Mouse (Mus musculus) monocyte, adult 5-6 weeks (primary cell): ENCODE results near the gene Grb2. TPM values are rescaled to one million over a fixed set of nuclear protein-coding genes. Genes with fewer than 3 reads are reported as not detected.

Source experiments
- ATAC-seq: fragments of 153-309, 156-312 bp; replicated peaks from 2 replicates; pipeline ENCODE4 v1.8.0; 2017; ENCODE audit warnings: mild to moderate bottlenecking; ENCODE audit not compliant: low TSS enrichment, insufficient number of reproducible peaks, severe bottlenecking, poor library complexity, low FRiP score
- total RNA-seq: library from RNA; stranded (forward); fragments of 200-1000, 200-491, 200-594 nt; gene quantifications from 3 replicates; pipeline ENCODE4 v1.2.3, GENCODE M21; 2017

Grb2 gene
- 28.1 to 56.7 TPM (median 47.2 TPM) in 3 replicates for total RNA-seq

DNA sequence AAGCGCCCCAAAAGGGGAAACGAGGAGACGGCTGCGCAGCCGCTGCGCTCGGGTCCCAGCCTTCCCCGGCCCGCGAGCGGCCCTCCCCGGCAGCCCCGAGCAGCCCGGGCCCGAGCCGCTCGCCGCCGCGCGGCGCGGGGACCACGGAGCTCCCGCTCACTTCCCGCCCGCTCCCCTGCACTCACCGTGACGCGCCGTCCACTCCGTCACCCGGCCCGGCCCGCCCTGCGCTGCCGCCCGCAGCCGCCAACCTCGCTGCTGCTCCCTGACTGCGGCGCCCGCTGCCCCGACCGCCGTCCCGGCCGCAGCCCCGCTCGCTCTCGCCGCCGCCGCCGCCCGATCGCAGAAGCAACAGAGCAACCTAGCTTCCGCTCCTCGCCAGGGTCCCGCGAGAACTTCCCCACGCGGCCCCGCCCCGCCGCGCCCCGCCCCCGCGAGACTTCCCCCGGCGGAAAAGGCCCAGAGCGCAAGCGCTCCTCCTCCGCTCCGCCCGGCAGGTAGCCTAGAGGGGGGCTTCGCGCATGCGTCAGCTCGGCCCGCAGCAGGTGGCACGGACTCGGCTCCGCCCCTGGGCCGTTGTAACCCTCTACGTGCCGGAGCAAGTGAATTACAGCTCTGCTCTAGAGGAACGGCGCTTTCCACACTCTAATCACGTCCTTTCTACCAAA is at the start of gene Grb2:
Gene Grb2 (minus strand): TSS at position 389 of the 668 bp plus-strand sequence.
- peak; percentile 79 for ATAC-seq

DNA sequence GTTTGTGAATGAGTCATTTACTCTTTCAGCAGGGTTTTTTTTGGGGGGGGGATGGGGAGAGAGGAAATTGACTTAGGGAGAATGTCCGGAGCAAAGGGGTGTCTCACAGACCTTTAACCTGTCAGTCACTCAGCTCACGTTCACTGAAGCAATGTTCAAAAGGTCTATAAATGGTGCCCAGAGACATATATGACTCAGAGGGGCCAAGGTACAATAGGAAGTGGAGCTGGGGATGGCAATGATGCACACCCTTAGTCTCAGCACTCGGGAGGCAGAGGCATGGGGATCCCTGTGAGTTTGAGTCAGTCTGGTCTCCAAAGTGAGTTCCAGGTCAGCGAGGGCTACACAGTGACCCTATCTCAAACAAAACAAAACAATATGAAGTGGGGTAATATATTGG is 45.1 kb upstream of the Grb2 start:
- no peak for ATAC-seq

DNA sequence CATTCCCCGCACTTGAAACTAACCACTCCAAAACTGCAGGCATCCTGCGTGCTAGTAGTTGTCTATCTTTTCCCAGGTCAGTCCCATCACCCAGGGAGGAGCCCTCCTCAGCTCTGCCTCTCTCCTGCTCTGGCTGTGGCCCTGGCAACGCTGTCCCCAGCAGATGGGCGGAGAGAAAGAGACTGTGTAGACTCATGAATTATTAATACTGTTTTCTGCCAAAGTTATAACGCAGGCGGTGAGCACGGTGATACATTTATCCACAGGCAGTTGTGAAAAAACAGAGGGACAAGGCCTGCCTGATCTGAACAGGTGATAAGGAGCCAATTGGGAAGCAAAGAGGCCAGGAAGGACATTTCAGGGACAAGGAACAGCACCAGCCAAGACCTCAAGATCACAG is 44.3 kb upstream of the Grb2 start:
- no peak for ATAC-seq

DNA sequence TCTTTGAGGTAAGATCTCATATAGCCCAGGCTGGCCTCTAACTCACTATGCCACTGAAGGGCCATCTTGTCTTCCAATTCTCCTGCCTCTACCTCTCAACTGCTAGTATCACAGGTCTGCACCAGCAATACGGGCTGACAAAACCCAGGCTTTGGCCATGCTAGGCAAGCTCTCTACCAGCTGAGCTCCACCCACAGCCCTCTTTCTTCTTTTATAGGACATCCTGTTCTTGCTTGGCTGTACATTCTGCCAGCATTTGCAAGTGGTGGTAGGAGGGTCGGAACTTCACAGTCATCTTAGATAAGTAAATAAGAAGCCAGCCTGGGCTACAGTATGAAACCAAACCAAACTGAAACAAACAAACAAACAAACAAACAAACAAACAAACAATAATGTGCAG is 43.3 kb upstream of the Grb2 start:
- no peak for ATAC-seq

DNA sequence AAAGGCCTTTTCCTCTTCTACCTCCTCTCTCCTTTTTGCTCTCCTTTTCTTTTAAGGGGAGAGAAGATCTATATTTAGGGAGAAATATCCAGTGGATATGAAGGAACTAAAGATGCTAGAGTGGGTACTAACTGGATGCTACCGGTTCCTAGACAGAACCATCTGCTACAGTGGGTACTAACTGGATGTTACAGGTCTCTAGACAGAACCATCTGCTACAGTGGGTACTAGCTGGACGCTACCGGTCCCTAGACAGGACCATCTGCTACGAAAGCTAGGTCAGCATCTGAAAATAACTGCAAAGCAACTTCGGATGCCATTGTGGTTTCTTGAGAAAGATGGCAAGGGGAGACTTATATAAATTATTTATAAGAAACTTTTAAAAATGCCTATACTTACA is 41.4 kb upstream of the Grb2 start:
- no peak for ATAC-seq

DNA sequence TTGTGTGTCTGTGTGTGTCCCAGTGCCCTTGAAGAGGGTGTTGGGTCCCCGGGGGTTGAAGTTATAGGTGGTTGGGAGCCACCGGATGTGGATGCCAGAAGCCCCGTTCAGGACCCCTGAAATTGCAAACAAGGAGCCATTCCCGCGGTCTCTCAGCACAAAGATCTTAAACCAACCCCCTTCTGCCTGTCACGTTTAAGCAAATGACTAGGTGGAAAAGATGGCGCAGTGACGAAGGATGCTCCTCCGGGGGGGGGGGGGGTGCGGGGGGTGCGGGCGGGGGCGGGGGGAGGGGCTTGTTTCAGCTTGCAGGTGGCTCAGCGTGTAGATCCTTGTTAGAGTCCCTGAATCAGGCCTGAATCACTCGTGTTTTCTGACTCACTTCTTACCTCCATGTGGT is 39.0 kb upstream of the Grb2 start:
- no peak for ATAC-seq

DNA sequence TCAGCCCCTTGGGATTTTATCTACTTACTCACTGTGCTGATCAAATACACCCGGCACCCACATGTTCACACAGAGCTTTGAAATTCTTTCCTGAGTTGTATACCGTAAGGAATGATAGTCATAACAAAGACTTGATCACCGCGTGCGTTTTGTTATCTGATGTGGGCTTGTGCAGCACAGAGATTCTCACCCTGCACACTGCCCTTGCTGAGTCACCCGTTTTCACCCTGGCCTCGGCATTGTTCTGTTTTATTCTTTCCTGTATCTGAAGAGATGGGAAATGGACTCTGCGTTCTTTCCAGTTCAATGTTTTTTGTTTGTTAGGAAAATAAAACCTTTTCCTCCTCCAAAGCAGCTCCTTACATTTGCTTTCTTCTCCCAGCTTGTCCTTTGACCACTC is 38.4 kb upstream of the Grb2 start:
- ATAC-seq = no peak

DNA sequence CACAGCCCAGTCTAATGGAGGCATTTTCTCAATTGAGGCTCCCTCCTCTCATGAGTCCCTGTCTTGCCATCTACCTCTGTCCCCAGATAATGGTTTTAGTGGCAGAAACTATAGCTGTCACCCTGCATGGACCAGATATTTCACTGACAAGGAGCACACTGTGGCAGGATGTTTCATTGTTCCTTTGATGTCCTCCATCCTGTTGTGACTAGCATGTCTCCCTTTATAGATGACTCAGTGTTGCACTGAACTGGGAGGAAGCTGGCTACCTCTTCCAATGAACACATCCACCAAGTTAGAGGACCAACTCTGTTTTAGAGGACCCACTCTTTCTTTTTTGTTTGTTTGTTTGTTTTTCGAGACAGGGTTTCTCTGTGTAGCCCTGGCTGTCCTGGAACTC is 37.7 kb upstream of the Grb2 start:
- ATAC-seq = no peak

DNA sequence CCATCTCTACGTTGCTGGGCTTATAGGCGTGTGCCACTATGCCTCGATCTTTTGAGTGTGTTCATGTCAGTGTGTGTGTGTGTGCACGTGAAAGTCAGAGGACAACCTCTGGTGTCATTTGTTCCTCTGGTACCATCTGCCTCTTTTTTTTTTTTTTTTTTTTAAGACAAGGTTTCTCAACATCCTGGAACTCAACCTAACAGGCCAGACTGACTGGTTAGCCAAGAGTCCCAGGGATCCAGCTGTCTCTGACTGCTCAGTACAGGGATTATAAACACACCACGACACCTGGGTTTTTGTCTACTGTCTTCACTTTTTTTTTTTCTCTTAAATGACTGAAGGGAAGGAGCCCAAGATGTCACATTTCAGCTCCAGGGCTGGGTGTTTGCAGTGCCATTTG is 36.0 kb upstream of the Grb2 start:
- no peak for ATAC-seq

DNA sequence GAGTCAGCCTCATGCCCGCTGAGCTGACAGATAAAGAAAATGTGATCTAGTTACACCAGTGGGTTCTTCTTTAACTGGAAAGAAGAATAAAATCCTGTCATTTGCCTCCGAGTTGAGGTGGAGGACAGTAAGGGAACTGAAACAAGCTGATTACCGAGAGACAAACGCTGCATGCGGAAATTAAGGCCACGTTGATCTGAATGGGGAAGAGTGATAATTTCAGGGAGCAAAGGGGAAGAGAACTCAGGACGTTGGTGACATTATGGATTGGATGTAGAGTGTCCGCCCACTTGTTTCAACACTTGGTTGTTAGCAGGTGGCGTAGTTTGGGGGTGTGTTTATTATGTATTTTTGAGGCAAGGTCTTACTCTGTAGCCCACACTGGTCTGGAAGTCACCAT is 34.5 kb upstream of the Grb2 start:
- ATAC-seq = peak; percentile 89

DNA sequence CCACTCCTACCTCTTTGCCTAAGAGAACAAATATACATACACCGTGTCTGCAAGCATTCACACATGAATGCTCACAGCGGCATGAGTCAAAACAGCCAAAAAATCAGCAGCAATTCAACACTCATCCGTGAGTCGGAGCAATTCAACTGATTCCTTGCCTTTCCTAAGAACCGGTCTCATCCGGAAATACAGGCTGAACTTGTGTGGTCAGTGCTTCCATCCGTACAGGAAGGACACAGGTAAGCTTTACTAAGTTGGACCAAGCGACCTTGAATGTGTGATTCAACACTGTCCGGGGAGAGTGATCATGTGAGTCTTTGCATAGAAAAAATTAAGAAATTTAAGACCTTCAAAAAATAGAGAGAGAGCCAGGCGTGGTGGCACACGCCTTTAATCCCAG is 32.7 kb upstream of the Grb2 start:
- no peak for ATAC-seq

DNA sequence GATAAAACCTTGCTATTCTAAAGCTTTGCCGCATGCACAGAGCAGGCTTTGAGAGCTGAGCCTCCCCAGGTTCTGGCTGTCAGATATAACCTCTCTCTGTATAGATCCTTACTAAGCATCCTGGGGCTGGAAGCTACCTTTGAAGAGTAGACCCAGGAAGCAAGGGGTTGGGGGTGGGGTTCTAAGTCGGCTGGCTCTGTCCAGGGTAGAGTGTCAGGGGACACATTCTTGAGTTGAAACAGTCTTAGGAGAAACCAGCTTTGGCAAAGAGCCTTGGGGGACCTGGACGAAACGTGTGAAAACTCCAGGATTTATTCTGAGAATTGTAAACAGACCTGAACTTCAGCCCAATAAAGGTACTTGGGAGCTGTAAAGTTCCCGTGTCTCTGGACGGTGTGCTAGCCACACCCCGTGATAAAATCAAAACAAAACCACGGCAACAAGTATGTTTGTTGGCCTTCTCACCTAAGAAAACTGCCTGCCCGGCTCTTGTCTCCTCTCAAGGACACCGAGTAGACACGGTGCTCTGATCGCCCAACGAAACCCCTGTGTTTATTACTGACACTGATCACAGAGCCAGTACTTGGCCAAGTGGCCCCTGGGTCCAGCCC is 30.0 kb upstream of the Grb2 start:
- no peak for ATAC-seq

DNA sequence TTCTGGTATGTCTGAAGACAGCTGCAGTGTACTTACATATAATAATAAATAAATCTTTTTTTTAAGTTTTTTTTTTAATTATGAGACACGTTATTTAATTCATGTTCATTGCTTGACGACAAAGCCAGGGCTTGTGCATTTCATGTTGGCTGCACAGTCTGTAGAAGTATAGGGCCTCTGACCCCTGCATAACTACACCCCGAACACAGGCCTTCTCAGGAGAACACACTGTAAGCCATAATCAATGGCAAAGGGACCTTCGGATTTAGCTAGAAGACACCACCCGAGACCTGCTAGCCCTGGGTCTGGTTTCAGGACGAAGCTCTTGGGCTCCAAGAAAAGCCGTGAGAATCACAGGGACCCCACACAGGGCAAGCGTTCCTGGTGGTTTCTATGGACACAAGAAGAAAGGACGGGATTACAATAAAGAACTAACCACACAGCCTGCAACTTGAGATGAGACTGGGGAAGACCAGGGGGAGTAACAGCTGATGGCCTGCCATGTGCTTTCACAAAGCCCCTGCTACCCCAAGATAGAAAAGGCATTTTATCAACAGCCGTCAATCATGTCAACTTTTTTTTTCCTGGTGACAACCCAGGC is 29.3 kb upstream of the Grb2 start:
- ATAC-seq = no peak

DNA sequence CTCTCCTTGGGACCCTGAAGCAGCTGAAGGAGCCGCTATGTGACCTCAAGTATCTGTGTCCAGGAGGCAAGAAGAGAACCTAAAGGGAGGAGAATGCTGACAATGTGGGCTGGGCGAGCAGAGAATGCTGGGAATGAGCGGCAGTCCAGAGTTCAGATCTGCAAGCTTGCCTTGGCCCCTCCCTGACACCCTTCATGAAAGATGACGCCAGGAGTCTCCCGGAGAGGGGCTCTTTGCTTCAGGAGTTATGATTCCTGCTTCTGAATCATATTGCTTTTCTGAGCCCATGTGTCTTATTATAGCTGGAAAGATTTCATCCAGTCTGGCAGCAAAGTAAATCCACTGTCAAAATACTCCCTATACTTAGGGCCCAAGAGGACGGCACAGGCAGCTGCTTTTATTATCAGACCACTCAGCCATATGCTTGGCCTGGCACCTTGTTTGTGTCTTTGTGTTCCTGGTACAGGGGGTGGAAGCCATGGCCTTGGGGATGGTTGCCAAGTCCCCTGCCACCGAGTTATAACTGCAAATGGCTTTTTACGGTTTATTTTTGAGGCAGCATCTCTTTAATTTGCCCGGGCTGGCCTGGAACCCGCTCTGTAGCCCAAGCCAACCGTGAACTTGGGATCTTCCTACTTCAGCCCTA is 25.8 kb upstream of the Grb2 start:
- ATAC-seq = no peak

DNA sequence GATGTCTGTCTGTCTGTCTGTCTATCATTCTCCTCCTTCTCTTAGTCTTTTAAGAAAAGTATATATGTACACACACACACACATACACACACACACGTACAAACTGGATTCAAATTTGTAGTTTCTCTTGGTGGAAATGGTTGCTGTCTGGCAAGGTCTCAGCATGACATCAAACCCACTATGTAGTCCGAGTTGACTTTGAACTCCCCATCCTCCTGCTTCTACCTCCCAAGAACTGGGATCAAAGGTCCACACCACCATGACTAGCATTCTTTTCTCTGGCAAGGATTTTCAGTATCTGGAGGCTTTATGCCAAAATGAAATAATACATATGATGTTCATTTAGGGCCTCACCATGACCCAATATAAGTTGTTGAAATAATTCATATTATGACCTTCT is 14.8 kb upstream of the Grb2 start:
- no peak for ATAC-seq

DNA sequence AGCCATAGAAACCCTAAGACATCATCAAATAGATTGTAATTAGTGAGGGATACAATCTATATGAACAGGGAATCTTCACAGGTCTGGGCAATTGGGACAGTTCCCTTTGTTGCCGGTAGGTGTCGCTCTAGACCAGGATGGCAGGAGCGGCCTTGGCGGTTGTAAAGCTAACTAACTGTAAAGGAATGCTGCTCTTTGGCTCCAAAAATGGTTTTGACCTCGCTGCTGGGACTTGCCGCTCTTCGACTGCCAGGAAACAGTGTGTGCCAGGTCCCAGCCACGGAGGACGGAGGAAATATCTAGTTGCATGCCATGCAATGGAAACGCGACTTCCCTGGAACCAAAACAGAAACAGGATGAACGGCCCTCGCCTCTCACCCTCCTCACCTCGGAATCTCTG is 14.2 kb upstream of the Grb2 start:
- ATAC-seq = peak; percentile 90

DNA sequence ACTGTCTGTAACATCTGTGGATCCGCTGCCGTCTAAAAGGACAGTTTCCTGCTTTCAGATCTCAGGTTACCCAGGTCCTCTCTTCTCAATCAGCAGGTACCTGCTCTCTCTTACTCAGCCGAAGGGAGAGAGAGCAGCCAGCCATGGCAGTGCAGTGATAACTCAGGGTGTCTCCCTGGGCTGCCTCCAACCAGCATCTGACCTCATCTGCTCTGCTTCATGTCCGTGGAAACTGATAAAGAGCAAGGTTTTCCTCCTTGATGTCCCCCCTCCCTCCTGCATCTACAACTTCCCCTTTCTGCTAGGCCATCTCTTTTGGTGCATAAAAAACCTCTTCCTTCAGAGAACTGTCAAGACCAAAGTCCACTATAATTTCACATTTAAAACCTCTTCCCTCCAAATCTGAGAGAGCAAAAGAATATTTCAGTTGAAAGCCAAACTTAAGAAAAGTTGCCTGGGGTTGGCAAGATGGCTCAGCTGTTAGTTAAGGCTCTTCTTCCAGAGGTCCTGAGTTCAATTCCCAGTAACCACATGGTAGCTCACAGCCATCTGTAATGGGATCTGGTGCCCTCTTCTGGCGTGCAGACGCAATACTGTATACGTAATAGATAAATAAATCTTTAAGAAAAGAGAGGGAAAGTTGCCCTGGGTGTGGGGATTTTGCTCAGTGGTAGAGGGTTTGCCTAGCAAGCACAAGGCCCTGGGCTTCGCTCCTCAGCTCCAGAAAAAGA is 9.4 kb upstream of the Grb2 start:
- peak; percentile 62 for ATAC-seq

DNA sequence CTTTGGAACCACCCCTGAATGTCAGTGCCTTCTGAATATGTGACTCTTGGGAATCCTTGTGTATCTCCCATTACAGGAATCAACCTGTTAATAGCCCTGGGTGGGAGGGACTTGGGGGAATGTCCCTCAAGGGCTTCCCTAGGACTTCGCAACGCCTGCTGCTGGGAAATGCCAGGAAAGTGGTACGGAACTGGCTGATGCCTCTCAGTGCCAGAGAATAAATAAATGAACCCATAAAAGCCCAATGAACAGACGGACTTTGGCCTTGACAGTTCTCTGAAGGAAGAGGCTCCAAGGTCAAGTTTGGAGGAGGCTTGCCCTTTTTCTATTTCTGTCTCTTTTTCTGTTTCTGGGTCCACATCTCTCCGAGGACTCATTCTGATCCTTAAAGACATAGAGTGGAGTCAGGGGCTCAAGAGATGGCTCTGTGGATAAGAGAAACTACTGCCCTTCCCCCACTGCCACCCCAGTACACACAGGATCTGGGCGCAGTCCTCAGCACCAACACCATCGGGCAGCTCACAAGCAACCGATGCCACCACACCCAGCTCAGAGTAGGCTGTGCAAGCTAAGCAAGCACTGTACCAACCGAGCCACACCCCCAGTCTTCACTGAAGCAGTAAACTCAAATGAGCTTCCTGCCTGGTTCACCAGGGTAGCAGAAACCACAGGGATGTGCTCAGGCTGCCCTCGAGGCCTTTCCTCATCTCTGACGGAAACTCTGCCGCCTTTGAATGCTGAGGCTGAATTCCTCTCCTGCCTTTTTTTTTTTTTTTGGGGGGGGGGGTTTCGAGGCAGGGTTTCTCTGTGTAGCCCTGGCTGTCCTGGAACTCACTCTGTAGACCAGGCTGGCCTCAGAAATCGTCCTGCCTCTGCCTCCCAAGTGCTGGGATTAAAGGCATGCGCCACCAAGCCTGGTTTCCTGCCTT is 8.3 kb upstream of the Grb2 start:
- ATAC-seq = peak; percentile 48
